Mouse (Mus musculus): ENCODE data around the gene Ctcf. TPM values are rescaled to one million over a fixed set of nuclear protein-coding genes. Genes with fewer than 3 reads are reported as not detected.

Gene Ctcf
- polyA plus RNA-seq, 1 experiment: 7.2 TPM

DNA sequence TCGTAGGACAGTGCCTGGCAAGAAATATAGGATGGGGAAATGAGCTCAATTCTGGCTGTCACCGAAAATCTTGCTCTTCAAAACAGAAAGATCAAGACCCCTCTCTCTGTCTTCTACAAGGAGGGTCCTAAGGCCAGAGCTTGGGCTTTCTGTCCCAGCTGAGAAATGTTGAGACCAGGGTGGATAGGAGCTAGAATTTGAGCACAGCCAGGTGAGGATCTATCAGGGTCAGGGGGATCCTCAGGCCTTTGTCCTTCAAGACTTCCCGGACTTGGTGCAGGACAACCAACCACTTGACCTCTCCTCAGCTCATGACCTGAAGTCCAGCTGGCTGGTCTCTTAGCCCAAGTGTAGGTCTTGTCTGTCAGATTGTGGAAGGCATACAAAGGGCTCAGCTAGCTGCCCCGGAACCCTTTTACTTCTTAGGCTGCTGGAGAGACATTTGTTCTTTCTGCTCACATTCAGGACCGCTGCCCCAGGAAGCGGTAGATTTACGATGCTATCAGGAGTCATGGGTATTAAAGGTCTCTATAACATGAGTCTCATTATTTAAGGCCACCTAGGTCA lies 12.6 kb upstream of the Ctcf start:
- H3K4me3 ChIP-seq (ENCODE audit: control insufficient read depth, low read depth, low read length): no peak overlapping the region
- no peak overlapping the region for H3K27ac ChIP-seq (ENCODE audit: control insufficient read depth, insufficient read depth, low read depth, low read length)
- H3K4me1 ChIP-seq (ENCODE audit: control insufficient read depth, insufficient read depth, low read length): peaks cover 4% of the 10 kb centered on the region

GRCm38 (mm10) chr8:105624401-105624800 lies 12.0 kb upstream of the Ctcf start:
- TF ChIP-seq POLR2A (IDR thresholded peaks at IDR 0.05; ENCODE audit: control insufficient read depth, low read depth, low read length): no peak
- TF ChIP-seq CTCF (IDR thresholded peaks at IDR 0.05; ENCODE audit: control insufficient read depth, insufficient read depth, insufficient replicate concordance, low read depth, low read length): no peak
- H3K27ac ChIP-seq (ENCODE audit: control insufficient read depth, insufficient read depth, low read depth, low read length): no peak overlapping the region

More for the DNA sequence above, 12.6 kb upstream of the Ctcf start:
- Histone ChIP-seq H3K27me3 (ENCODE audit: control insufficient read depth, insufficient read depth, low read length) (no peaks in the 10 kb centered on the region), H3K36me3 (ENCODE audit: control insufficient read depth, insufficient read depth, low read length) (no peaks in the 10 kb centered on the region)
- TF ChIP-seq POLR2A (IDR thresholded peaks at IDR 0.05; ENCODE audit: control insufficient read depth, low read depth, low read length) (no peak), CTCF (IDR thresholded peaks at IDR 0.05; ENCODE audit: control insufficient read depth, insufficient read depth, insufficient replicate concordance, low read depth, low read length) (no peak)

GRCm38 (mm10) chr8:105624831-105625230 lies 11.5 kb upstream of the Ctcf start:
- Histone ChIP-seq H3K4me3 (ENCODE audit: control insufficient read depth, low read depth, low read length) (no peak overlapping the region), H3K36me3 (ENCODE audit: control insufficient read depth, insufficient read depth, low read length) (no peaks in the 10 kb centered on the region), H3K4me1 (ENCODE audit: control insufficient read depth, insufficient read depth, low read length) (peaks cover 4% of the 10 kb centered on the region), H3K27ac (ENCODE audit: control insufficient read depth, insufficient read depth, low read depth, low read length) (no peak overlapping the region), H3K27me3 (ENCODE audit: control insufficient read depth, insufficient read depth, low read length) (no peaks in the 10 kb centered on the region)
- no peak for TF ChIP-seq CTCF (IDR thresholded peaks at IDR 0.05; ENCODE audit: control insufficient read depth, insufficient read depth, insufficient replicate concordance, low read depth, low read length)
- no peak for TF ChIP-seq POLR2A (IDR thresholded peaks at IDR 0.05; ENCODE audit: control insufficient read depth, low read depth, low read length)

More at GRCm38 (mm10) chr8:105624401-105624800, 12.0 kb upstream of the Ctcf start:
- H3K36me3 ChIP-seq (ENCODE audit: control insufficient read depth, insufficient read depth, low read length): no peaks in the 10 kb centered on the region
- H3K4me1 ChIP-seq (ENCODE audit: control insufficient read depth, insufficient read depth, low read length): peaks cover 4% of the 10 kb centered on the region
- H3K27me3 ChIP-seq (ENCODE audit: control insufficient read depth, insufficient read depth, low read length): no peaks in the 10 kb centered on the region
- H3K4me3 ChIP-seq (ENCODE audit: control insufficient read depth, low read depth, low read length): no peak overlapping the region

DNA sequence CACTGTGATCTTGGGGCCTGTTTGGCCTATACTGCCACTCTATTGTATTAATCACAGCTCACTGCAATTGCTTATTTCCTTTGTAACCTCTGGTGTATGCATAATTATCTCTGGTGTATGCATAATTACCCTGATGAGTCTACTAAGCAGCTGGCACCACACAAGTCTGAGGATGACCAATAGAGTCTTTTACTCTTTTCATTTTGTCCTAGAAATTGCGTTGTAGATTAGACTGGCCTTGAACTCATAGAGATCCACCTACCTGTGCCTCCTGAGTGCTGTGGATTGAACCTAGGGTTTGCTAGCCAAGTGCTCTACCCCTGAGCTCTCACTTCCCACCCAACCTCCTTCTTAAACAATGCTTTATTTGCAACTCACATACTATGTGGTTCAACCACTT lies 10.3 kb upstream of the Ctcf start:
- H3K27ac ChIP-seq (ENCODE audit: control insufficient read depth, insufficient read depth, low read depth, low read length): no peak overlapping the region
- TF ChIP-seq POLR2A (IDR thresholded peaks at IDR 0.05; ENCODE audit: control insufficient read depth, low read depth, low read length) (no peak), CTCF (IDR thresholded peaks at IDR 0.05; ENCODE audit: control insufficient read depth, insufficient read depth, insufficient replicate concordance, low read depth, low read length) (no peak)
- H3K4me1 ChIP-seq (ENCODE audit: control insufficient read depth, insufficient read depth, low read length): peaks cover 4% of the 10 kb centered on the region
- H3K36me3 ChIP-seq (ENCODE audit: control insufficient read depth, insufficient read depth, low read length): no peaks in the 10 kb centered on the region
- H3K27me3 ChIP-seq (ENCODE audit: control insufficient read depth, insufficient read depth, low read length): no peaks in the 10 kb centered on the region
- H3K4me3 ChIP-seq (ENCODE audit: control insufficient read depth, low read depth, low read length): no peak overlapping the region

- Histone ChIP-seq H3K27ac (ENCODE audit: control insufficient read depth, insufficient read depth, low read depth, low read length) (no peak overlapping the region), H3K27me3 (ENCODE audit: control insufficient read depth, insufficient read depth, low read length) (no peaks in the 10 kb centered on the region), H3K4me3 (ENCODE audit: control insufficient read depth, low read depth, low read length) (no peak overlapping the region), H3K4me1 (ENCODE audit: control insufficient read depth, insufficient read depth, low read length) (no peaks in the 10 kb centered on the region), H3K36me3 (ENCODE audit: control insufficient read depth, insufficient read depth, low read length) (no peaks in the 10 kb centered on the region)
- no peak for TF ChIP-seq POLR2A (IDR thresholded peaks at IDR 0.05; ENCODE audit: control insufficient read depth, low read depth, low read length)
- TF ChIP-seq CTCF (IDR thresholded peaks at IDR 0.05; ENCODE audit: control insufficient read depth, insufficient read depth, insufficient replicate concordance, low read depth, low read length): no peak
These were observed 7.0 kb upstream of the Ctcf start for GRCm38 (mm10) chr8:105629337-105629736.

DNA sequence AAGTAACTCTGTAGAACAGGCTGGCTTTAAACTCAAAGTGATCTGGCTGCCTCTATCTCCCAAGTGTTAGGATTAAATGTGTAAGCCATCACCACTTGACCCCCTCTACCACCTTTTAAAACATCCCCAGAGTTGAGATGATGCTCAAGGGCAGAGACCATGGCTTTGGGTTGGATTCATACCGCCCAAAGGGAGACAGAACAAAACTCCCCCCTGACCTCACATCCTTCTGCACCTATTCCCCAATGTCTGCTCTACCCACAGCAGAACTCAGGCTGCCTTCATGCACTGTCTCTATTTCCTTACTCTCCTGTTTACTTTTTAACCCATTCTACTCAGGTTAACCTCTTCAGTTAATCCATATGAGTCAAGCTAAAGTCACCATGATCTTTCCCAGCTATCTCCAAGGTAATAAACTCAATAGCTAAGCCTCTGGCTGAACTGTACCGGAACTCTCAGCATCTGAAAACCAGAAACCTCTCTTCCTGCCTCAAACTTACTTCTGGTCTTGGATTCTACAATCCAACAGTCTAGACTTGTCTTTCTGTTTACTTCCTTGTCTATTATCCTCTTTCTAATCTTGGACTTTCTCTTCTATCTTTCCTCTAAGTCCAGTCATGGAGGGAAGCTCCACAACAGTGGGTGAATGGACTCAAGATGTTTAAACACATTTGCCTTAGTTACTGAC lies 1.5 kb upstream of the Ctcf start:
- H3K27ac ChIP-seq (ENCODE audit: control insufficient read depth, insufficient read depth, low read depth, low read length): no peak overlapping the region
- peaks cover 2% of the 10 kb centered on the region; the same call in 1 of the 2 replicates for H3K4me1 ChIP-seq (ENCODE audit: control insufficient read depth, insufficient read depth, low read length)
- no peak overlapping the region for H3K4me3 ChIP-seq (ENCODE audit: control insufficient read depth, low read depth, low read length)
- H3K27me3 ChIP-seq (ENCODE audit: control insufficient read depth, insufficient read depth, low read length): no peaks in the 10 kb centered on the region
- H3K36me3 ChIP-seq (ENCODE audit: control insufficient read depth, insufficient read depth, low read length): no peaks in the 10 kb centered on the region
- TF ChIP-seq CTCF (IDR thresholded peaks at IDR 0.05; ENCODE audit: control insufficient read depth, insufficient read depth, insufficient replicate concordance, low read depth, low read length): no peak
- TF ChIP-seq POLR2A (IDR thresholded peaks at IDR 0.05; ENCODE audit: control insufficient read depth, low read depth, low read length): no peak

DNA sequence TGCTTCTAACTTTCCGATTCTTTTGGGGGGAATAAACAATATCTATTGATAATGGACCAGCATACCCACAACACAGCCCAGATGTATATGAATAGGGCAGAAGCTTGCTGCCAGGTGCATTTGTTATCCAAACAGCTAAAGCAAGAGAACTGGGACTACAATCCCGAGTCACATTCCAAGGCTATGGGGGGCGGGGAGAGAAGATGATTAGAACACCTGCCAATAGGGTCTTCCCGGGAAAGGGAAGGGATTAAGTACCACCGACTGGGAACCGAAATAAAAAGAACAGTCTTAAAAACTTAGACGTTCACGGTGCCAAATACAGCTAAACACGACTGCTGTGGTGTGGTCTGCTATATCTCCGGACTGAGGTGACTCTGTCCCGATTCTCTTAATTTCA lies 887 bp upstream of the Ctcf start:
- no peaks in the 10 kb centered on the region for H3K27me3 ChIP-seq (ENCODE audit: control insufficient read depth, insufficient read depth, low read length)
- no peaks in the 10 kb centered on the region for H3K36me3 ChIP-seq (ENCODE audit: control insufficient read depth, insufficient read depth, low read length)
- peak overlapping the region; percentile 89; the same call in 1 of the 2 replicates for H3K27ac ChIP-seq (ENCODE audit: control insufficient read depth, insufficient read depth, low read depth, low read length)
- TF ChIP-seq CTCF (IDR thresholded peaks at IDR 0.05; ENCODE audit: control insufficient read depth, insufficient read depth, insufficient replicate concordance, low read depth, low read length) (no peak), POLR2A (IDR thresholded peaks at IDR 0.05; ENCODE audit: control insufficient read depth, low read depth, low read length) (no peak)
- peak overlapping the region; percentile 97 for H3K4me3 ChIP-seq (ENCODE audit: control insufficient read depth, low read depth, low read length)
- peaks cover 2% of the 10 kb centered on the region; the same call in 1 of the 2 replicates for H3K4me1 ChIP-seq (ENCODE audit: control insufficient read depth, insufficient read depth, low read length)

Data from testis, adult 2 months (tissue).